Mouse (Mus musculus): Measurements from ENCODE around the gene Gm3893. TPM values are rescaled to one million over a fixed set of nuclear protein-coding genes. Genes with fewer than 3 reads are reported as not detected.
"Not testable (repeated sequence)": the region's sequence is repeated elsewhere in the genome, so short reads cannot be mapped to it uniquely, and the experiment has no call there.

The Gm3893 gene
- total RNA-seq (2015) (not detected in 2 replicates), total RNA-seq (2017) (not detected in 2 replicates)

- not testable (repeated sequence) for ATAC-seq (replicated peaks; ENCODE audit: poor library complexity)
These were observed at the start of gene Gm3893 for GRCm38 (mm10) chr4:42090907-42091306. TSS of gene Gm3893 (plus strand) at chr4:42091207.

DNA sequence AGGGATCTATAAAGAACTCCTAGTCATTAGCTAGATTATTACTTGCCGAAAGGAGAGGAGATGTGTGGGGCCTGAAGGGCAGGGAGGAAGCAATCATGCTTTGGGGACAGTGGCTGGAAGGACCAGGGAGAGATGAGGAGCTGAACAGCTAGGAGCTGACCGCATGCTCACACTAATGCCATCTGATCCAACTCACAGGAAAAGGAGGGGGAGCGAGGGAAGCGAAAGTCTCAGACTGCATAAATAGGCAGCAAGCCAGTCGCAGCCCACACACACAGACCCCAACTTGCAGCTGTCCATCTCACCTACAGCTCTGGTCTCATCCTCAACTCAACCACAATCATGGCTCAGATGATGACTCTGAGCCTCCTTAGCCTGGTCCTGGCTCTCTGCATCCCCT lies 23.5 kb downstream of the Gm3893 start, which contains the start of gene Gm13304:
Gene Gm13304 (plus strand): TSS at position 301 of the 400 bp plus-strand sequence.
- not testable (repeated sequence) for ATAC-seq (replicated peaks; ENCODE audit: poor library complexity)

Other genes with a start within 250 kb of the Gm3893 start
- not detected in 2 replicates for gene Gm21541, start 187.6 kb upstream of the Gm3893 start, total RNA-seq (2015)
- not detected in 2 replicates for gene Gm21541, start 187.6 kb upstream of the Gm3893 start, total RNA-seq (2017)
- gene Gm20878, start 149.6 kb upstream of the Gm3893 start, total RNA-seq (2015): 1.1 and 1.5 TPM in 2 replicates
- gene Gm20878, start 149.6 kb upstream of the Gm3893 start, total RNA-seq (2017): 1.8 and 5.5 TPM in 2 replicates
- 0.22 TPM in 1 of 2 replicates, not detected in the other for gene Fam205a4, start 125.1 kb upstream of the Gm3893 start, total RNA-seq (2015)
- gene Fam205a4, start 125.1 kb upstream of the Gm3893 start, total RNA-seq (2017): not detected in 2 replicates
- 0.52 TPM in 1 of 2 replicates, not detected in the other for gene Gm21093, start 56.5 kb upstream of the Gm3893 start, total RNA-seq (2015)
- not detected in 2 replicates for gene Gm21093, start 56.5 kb upstream of the Gm3893 start, total RNA-seq (2017)
- not detected in 2 replicates for gene Gm13304, start 23.6 kb downstream of the Gm3893 start, total RNA-seq (2015)
- gene Gm13304, start 23.6 kb downstream of the Gm3893 start, total RNA-seq (2017): not detected in 2 replicates
- not detected in 2 replicates for gene Gm13306, start 62.2 kb downstream of the Gm3893 start, total RNA-seq (2015)
- gene Gm13306, start 62.2 kb downstream of the Gm3893 start, total RNA-seq (2017): not detected in 2 replicates
- gene Gm13305, start 77.4 kb downstream of the Gm3893 start, total RNA-seq (2015): 0.34 TPM in 1 of 2 replicates, not detected in the other
- not detected in 2 replicates for gene Gm13305, start 77.4 kb downstream of the Gm3893 start, total RNA-seq (2017)
- gene Gm10600, start 149.4 kb downstream of the Gm3893 start, total RNA-seq (2015): not detected in 2 replicates
- gene Gm10600, start 149.4 kb downstream of the Gm3893 start, total RNA-seq (2017): not detected in 2 replicates
- not detected in 2 replicates for gene Ccl21b, start 164.6 kb downstream of the Gm3893 start, total RNA-seq (2015)
- not detected in 2 replicates for gene Ccl21b, start 164.6 kb downstream of the Gm3893 start, total RNA-seq (2017)
- gene Gm21953, start 203.1 kb downstream of the Gm3893 start, total RNA-seq (2015): not detected in 2 replicates
- gene Gm21953, start 203.1 kb downstream of the Gm3893 start, total RNA-seq (2017): 1.8 TPM in 1 of 2 replicates, not detected in the other
- gene Fam205a3, start 227.1 kb downstream of the Gm3893 start, total RNA-seq (2015): 0.10 TPM in 1 of 2 replicates, not detected in the other
- 0.07 TPM in 1 of 2 replicates, not detected in the other for gene Fam205a3, start 227.1 kb downstream of the Gm3893 start, total RNA-seq (2017)